Mouse (Mus musculus): ENCODE data around the gene Epsti1. TPM values are rescaled to one million over a fixed set of nuclear protein-coding genes. Genes with fewer than 3 reads are reported as not detected.

The Epsti1 gene
- total and polyA plus RNA-seq, 3 experiments, result not detected

DNA sequence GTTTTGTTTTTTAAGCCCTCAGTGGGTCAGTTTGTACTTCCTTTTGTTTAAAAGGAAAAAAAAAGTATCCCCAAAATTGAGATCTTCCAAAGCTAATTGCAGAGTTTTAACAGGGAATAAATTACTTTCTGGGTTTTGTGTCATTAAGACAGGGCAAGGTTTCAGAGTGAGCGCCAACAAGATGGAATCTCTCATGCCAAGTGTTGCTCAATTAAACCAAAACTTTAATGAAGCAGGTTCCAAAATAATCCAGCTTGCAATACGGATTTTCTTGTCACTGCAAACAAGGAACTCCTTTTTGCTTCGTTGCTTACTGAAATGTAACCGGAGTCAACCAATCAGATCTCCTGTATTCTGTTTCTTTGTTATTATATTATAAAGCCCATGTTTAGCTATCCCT lies 112.4 kb downstream of the Epsti1 start:
- no peaks in the 10 kb centered on the region for H3K36me3 ChIP-seq (ENCODE audit: control insufficient read depth in 1 of 2, insufficient read depth in 2 of 2, low read length in 2 of 2)
- H3K79me2 ChIP-seq (ENCODE audit: control insufficient read depth, insufficient read depth, low read length, poor library complexity), result no peaks in the 10 kb centered on the region
- no peaks in the 10 kb centered on the region for H3K9me3 ChIP-seq (replicated peaks; ENCODE audit: insufficient read depth, low read length)
- no peaks in the 10 kb centered on the region for H3K27me3 ChIP-seq (ENCODE audit: control insufficient read depth in 1 of 2, insufficient read depth in 2 of 2, low read length in 2 of 2)
- no peak overlapping the region for H3K9ac ChIP-seq (ENCODE audit: control insufficient read depth, low read depth, low read length, poor library complexity, severe bottlenecking)
- H3K4me3 ChIP-seq (ENCODE audit: control insufficient read depth in 1 of 2, insufficient read depth in 1 of 2, low read depth in 2 of 2, low read length in 2 of 2), result no peak overlapping the region
- no peak for TF ChIP-seq GATA1 (IDR thresholded peaks at IDR 0.05; ENCODE audit: low read depth, low read length)
- no peak for TF ChIP-seq USF1 (IDR thresholded peaks at IDR 0.05; ENCODE audit: low read depth, low read length)
- no peak for TF ChIP-seq TCF12 (IDR thresholded peaks at IDR 0.05; ENCODE audit: low read depth, low read length)
- TF ChIP-seq ZMIZ1 (IDR thresholded peaks at IDR 0.05; ENCODE audit: low read depth, low read length), result no peak
- no peak for TF ChIP-seq ZNF384 (IDR thresholded peaks at IDR 0.05; ENCODE audit: low read depth, low read length)
- no peak for TF ChIP-seq HCFC1 (IDR thresholded peaks at IDR 0.05; ENCODE audit: low read depth, low read length)
- no peak for TF ChIP-seq EP300 (IDR thresholded peaks at IDR 0.05; ENCODE audit: low read depth in 1 of 2, low read length in 2 of 2)
- TF ChIP-seq BHLHE40 (IDR thresholded peaks at IDR 0.05; ENCODE audit: borderline replicate concordance, low read depth, low read length), result no peak
- TF ChIP-seq JUND (IDR thresholded peaks at IDR 0.05; ENCODE audit: low read depth, low read length), result no peak
- no peaks in the 10 kb centered on the region for H3K4me1 ChIP-seq (ENCODE audit: control insufficient read depth in 1 of 2, insufficient read depth in 2 of 2, low read length in 2 of 2)
- H3K27ac ChIP-seq (ENCODE audit: control insufficient read depth, low read depth, low read length), result no peak overlapping the region
- no peak for DNase-seq (ENCODE audit: low read depth, low spot score)

GRCm38 (mm10) chr14:78019935-78020334 lies 115.9 kb downstream of the Epsti1 start:
- H3K79me2 ChIP-seq (ENCODE audit: control insufficient read depth, insufficient read depth, low read length, poor library complexity), result no peaks in the 10 kb centered on the region
- no peak for TF ChIP-seq ZNF384 (IDR thresholded peaks at IDR 0.05; ENCODE audit: low read depth, low read length)
- no peak for TF ChIP-seq ZKSCAN1 (IDR thresholded peaks at IDR 0.05; ENCODE audit: low read depth, low read length)
- TF ChIP-seq E2F4 (IDR thresholded peaks at IDR 0.05; ENCODE audit: borderline replicate concordance, low read depth, low read length), result no peak
- TF ChIP-seq ZMIZ1 (IDR thresholded peaks at IDR 0.05; ENCODE audit: low read depth, low read length), result no peak
- no peak for TF ChIP-seq NRF1 (IDR thresholded peaks at IDR 0.05; ENCODE audit: insufficient read depth, low read depth, low read length, poor library complexity, severe bottlenecking)
- TF ChIP-seq RCOR1 (IDR thresholded peaks at IDR 0.05; ENCODE audit: low read depth, low read length), result no peak
- no peak for TF ChIP-seq ELF1 (IDR thresholded peaks at IDR 0.05; ENCODE audit: low read depth, low read length)
- TF ChIP-seq MXI1 (IDR thresholded peaks at IDR 0.05; ENCODE audit: low read depth, low read length), result no peak
- TF ChIP-seq MAFK (IDR thresholded peaks at IDR 0.05; ENCODE audit: borderline replicate concordance, low read depth, low read length), result no peak
- no peak for TF ChIP-seq JUND (IDR thresholded peaks at IDR 0.05; ENCODE audit: low read depth, low read length)
- no peak for TF ChIP-seq KAT2A (conservative IDR thresholded peaks at IDR 0.05; ENCODE audit: low read depth, low read length)
- TF ChIP-seq POLR2A (IDR thresholded peaks at IDR 0.05; ENCODE audit: control insufficient read depth in 1 of 2, insufficient read depth in 1 of 2, low read depth in 1 of 2, low read length in 2 of 2, poor library complexity in 1 of 2), result no peak
- TF ChIP-seq POLR2AphosphoS2 (IDR thresholded peaks at IDR 0.05; ENCODE audit: low read length), result no peak
- TF ChIP-seq BHLHE40 (IDR thresholded peaks at IDR 0.05; ENCODE audit: borderline replicate concordance, low read depth, low read length), result no peak
- TF ChIP-seq EP300 (IDR thresholded peaks at IDR 0.05; ENCODE audit: low read depth in 1 of 2, low read length in 2 of 2), result no peak
- TF ChIP-seq NELFE (IDR thresholded peaks at IDR 0.05; ENCODE audit: low read depth, low read length), result no peak
- no peak for TF ChIP-seq RAD21 (IDR thresholded peaks at IDR 0.05; ENCODE audit: low read depth, low read length)
- no peak for TF ChIP-seq USF1 (IDR thresholded peaks at IDR 0.05; ENCODE audit: low read depth, low read length)
- H3K27ac ChIP-seq (ENCODE audit: control insufficient read depth, low read depth, low read length), result no peak overlapping the region
- H3K36me3 ChIP-seq (ENCODE audit: control insufficient read depth in 1 of 2, insufficient read depth in 2 of 2, low read length in 2 of 2), result no peaks in the 10 kb centered on the region
- no peaks in the 10 kb centered on the region for H3K4me1 ChIP-seq (ENCODE audit: control insufficient read depth in 1 of 2, insufficient read depth in 2 of 2, low read length in 2 of 2)
- H3K4me3 ChIP-seq (ENCODE audit: control insufficient read depth in 1 of 2, insufficient read depth in 1 of 2, low read depth in 2 of 2, low read length in 2 of 2), result no peak overlapping the region
- H3K27me3 ChIP-seq (ENCODE audit: control insufficient read depth in 1 of 2, insufficient read depth in 2 of 2, low read length in 2 of 2), result no peaks in the 10 kb centered on the region
- no peak for DNase-seq (ENCODE audit: low read depth, low spot score)
- H3K9me3 ChIP-seq (replicated peaks; ENCODE audit: insufficient read depth, low read length), result no peaks in the 10 kb centered on the region
- no peak overlapping the region for H3K9ac ChIP-seq (ENCODE audit: control insufficient read depth, low read depth, low read length, poor library complexity, severe bottlenecking)
